Mouse (Mus musculus) lung, postnatal 4 days (tissue): ENCODE data around the gene Eif4g1.

ENCODE experiments used
- DNase-seq, 2 experiments: peaks; one replicate each; pipeline ENCODE4 v3.0.0; 2021

Eif4g1 gene

GRCm38 (mm10) chr16:20706407-20707055 lies 38.4 kb downstream of the Eif4g1 start:
- DNase-seq, result no peak

GRCm38 (mm10) chr16:20708220-20708938 lies 40.3 kb downstream of the Eif4g1 start:
- no peak for DNase-seq

GRCm38 (mm10) chr16:20708939-20709734 lies 41.0 kb downstream of the Eif4g1 start:
- DNase-seq, result peak in 1 of 2 experiments; percentile 40

- DNase-seq, result no peak
These were observed 42.3 kb downstream of the Eif4g1 start for GRCm38 (mm10) chr16:20710370-20710769.

GRCm38 (mm10) chr16:20710810-20711209 lies 42.7 kb downstream of the Eif4g1 start:
- DNase-seq, result no peak

GRCm38 (mm10) chr16:20712190-20712589 lies 44.1 kb downstream of the Eif4g1 start:
- no peak for DNase-seq

- no peak for DNase-seq
These were observed 44.8 kb downstream of the Eif4g1 start for GRCm38 (mm10) chr16:20712889-20713288.

GRCm38 (mm10) chr16:20714307-20715080 lies 46.4 kb downstream of the Eif4g1 start:
- no peak for DNase-seq

- DNase-seq, result no peak
These were observed 47.0 kb downstream of the Eif4g1 start for GRCm38 (mm10) chr16:20715161-20715560.

- DNase-seq, result no peak
These were observed 47.5 kb downstream of the Eif4g1 start for GRCm38 (mm10) chr16:20715566-20715965.

GRCm38 (mm10) chr16:20715976-20716840 lies 48.1 kb downstream of the Eif4g1 start:
- DNase-seq, result peak; percentile 79 to 86

GRCm38 (mm10) chr16:20716841-20717180 lies 48.7 kb downstream of the Eif4g1 start:
- DNase-seq, result no peak

GRCm38 (mm10) chr16:20717181-20717977 lies 49.3 kb downstream of the Eif4g1 start, which contains the start of the genes Polr2h and Clcn2:
Gene Polr2h (plus strand): TSS chr16:20717665.
Gene Clcn2 (minus strand): TSS chr16:20717746.
- peak; percentile 98 to 99 for DNase-seq

GRCm38 (mm10) chr16:20717978-20718670 lies 50.0 kb downstream of the Eif4g1 start:
- no peak for DNase-seq

- no peak for DNase-seq
These were observed 53.7 kb downstream of the Eif4g1 start for GRCm38 (mm10) chr16:20721808-20722207.

- DNase-seq, result no peak
These were observed 54.6 kb downstream of the Eif4g1 start for GRCm38 (mm10) chr16:20722736-20723135.

GRCm38 (mm10) chr16:20723247-20723646 lies 55.1 kb downstream of the Eif4g1 start:
- no peak for DNase-seq

GRCm38 (mm10) chr16:20724338-20724748 lies 56.2 kb downstream of the Eif4g1 start:
- peak; percentile 76 to 77 for DNase-seq

GRCm38 (mm10) chr16:20725321-20725720 lies 57.2 kb downstream of the Eif4g1 start:
- no peak for DNase-seq

- DNase-seq, result no peak
These were observed 57.6 kb downstream of the Eif4g1 start for GRCm38 (mm10) chr16:20725750-20726149.
